Comparison of ENCODE assay signal across 1 mouse cellular context in the genomic region with DNA sequence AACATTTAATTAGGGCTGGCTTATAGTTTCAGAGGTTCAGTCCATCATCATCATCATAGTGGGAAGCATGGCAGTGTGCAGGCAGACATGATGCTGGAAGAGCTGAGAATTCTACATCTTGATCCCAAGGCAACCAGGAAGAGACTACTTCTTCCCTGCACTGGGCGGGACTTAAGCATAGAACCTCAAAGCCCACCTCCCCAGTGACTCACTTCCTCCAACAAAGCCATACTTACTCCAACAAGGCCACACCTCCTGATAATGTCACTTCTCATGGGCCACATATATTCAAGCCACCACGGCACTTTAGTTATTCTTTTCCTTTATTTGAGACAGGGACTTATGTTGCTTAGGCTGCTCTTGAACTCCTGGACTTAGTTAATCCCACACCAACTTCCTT.
TF ChIP-seq lines count a peak whose summit lies in the region.

No protein-coding gene starts in this region.

TF ChIP-seq in MEL, 35 proteins besides CTCF, POLR2A, EP300 and RAD21:
- TF ChIP-seq MEF2A (IDR thresholded peaks at IDR 0.05; ENCODE audit: extremely low read depth, insufficient replicate concordance, low read depth, low read length, poor library complexity, severe bottlenecking): no peak
- TF ChIP-seq ZKSCAN1 (IDR thresholded peaks at IDR 0.05; ENCODE audit: low read depth, low read length): no peak
- TF ChIP-seq POLR2AphosphoS5 (IDR thresholded peaks at IDR 0.05; ENCODE audit: borderline replicate concordance, low read depth, low read length): no peak
- TF ChIP-seq HCFC1 (IDR thresholded peaks at IDR 0.05; ENCODE audit: low read depth, low read length): no peak
- TF ChIP-seq TAL1 (IDR thresholded peaks at IDR 0.05; ENCODE audit: low read length): no peak
- no peak for TF ChIP-seq KAT2A (conservative IDR thresholded peaks at IDR 0.05; ENCODE audit: low read depth, low read length)
- TF ChIP-seq NRF1 (IDR thresholded peaks at IDR 0.05; ENCODE audit: insufficient read depth, low read depth, low read length, poor library complexity, severe bottlenecking): no peak
- TF ChIP-seq GATA1 (IDR thresholded peaks at IDR 0.05; ENCODE audit: low read depth, low read length): no peak
- TF ChIP-seq MXI1 (IDR thresholded peaks at IDR 0.05; ENCODE audit: low read depth, low read length): no peak
- TF ChIP-seq SIN3A (IDR thresholded peaks at IDR 0.05; ENCODE audit: low read length): no peak
- no peak for TF ChIP-seq USF2 (IDR thresholded peaks at IDR 0.05; ENCODE audit: borderline replicate concordance in 1 of 2, insufficient read depth in 1 of 2, low read depth in 1 of 2, low read length in 2 of 2)
- TF ChIP-seq ELF1 (IDR thresholded peaks at IDR 0.05; ENCODE audit: low read depth, low read length): no peak
